Mouse (Mus musculus): ENCODE results near the gene Trpc2. TPM values are rescaled to one million over a fixed set of nuclear protein-coding genes. Genes with fewer than 3 reads are reported as not detected.
A peak's percentile ranks its signal among the peaks of the same experiment; 100 is the strongest.
"Not testable (repeated sequence)": the region's sequence is repeated elsewhere in the genome, so short reads cannot be mapped to it uniquely, and the experiment has no call there.

Gene Trpc2
- 0.23 and 1.1 TPM in 2 replicates for total RNA-seq (2014; rRNA removed)
- polyA plus RNA-seq (2015; fragmentation: Nextera tagmentation; extraction: Ambion mirVana): not detected in 2 replicates

DNA sequence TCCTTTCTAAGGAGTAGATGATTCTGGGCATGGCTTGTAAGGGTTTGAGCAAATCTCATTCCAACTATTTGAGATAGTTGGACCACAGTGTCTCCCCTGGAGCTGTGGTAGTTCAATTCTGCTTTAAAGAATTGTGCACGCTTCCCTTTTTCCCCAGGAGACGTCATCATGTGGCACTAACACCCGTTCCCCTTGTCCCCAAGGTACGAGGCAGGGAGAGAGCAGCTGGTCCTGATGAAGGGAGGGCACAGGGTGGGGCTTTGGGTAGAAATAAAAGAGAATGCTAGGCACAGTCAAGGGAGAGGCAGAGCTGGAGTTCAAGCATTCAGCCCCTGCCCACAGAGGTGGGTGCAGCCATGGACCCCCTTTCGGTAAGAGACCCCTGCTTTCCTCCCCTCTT, at the start of gene Trpc2:
Gene Trpc2 (plus strand): TSS at position 301 of the 400 bp plus-strand sequence.
- Histone ChIP-seq H3K4me2 (ENCODE audit: low read depth) (no peak within 1 kb of the TSS), H3K4me3 (ENCODE audit: low read depth, low read length) (no peak within 1 kb of the TSS), H3K4me1 (ENCODE audit: insufficient read depth) (no peaks in the 10 kb centered on the region), H3K27ac (ENCODE audit: low read depth, low read length) (no peak within 1 kb of the TSS), H3K36me3 (ENCODE audit: insufficient read depth) (peaks cover 52% of the 10 kb centered on the region), H3K9me3 (ENCODE audit: low read length) (no peaks in the 10 kb centered on the region), H3K9ac (no peak within 1 kb of the TSS), H3K27me3 (ENCODE audit: insufficient read depth, low read length) (no peaks in the 10 kb centered on the region)
- TF ChIP-seq CTCF (IDR thresholded peaks at IDR 0.05; ENCODE audit: low read depth): no peak
- WGBS: 86% methylated on average over 5 of the region's 5 CpGs
- DNase-seq: no peak
- no peak for ATAC-seq

DNA sequence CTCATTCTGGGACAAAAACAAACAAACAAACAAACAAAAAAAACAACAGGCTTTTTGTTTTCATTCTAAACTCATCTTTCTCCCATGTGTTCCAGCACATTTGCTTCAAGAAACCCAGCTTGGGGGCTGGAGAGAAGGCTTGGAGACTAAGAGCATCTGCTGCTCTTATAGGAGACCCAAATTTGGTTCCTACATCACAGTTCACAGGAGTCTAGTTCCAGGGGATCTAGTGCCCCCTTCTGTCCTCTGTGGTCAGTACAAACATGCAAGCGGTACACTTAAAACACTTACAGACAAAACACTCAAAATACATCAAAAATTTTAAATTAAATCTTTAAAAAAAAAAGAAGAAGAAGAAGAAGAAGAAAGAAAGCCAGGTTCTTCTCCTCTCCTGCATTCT, 48.0 kb upstream of the Trpc2 start:
- DNase-seq (no peak), ATAC-seq (no peak)
- Histone ChIP-seq H3K27me3 (ENCODE audit: insufficient read depth, low read length) (no peaks in the 10 kb centered on the region), H3K4me2 (ENCODE audit: low read depth) (no peak overlapping the region), H3K9me3 (ENCODE audit: low read length) (no peaks in the 10 kb centered on the region), H3K36me3 (ENCODE audit: insufficient read depth) (peaks cover 74% of the 10 kb centered on the region), H3K4me1 (ENCODE audit: insufficient read depth) (no peaks in the 10 kb centered on the region), H3K9ac (no peak overlapping the region), H3K27ac (ENCODE audit: low read depth, low read length) (no peak overlapping the region), H3K4me3 (ENCODE audit: low read depth, low read length) (no peak overlapping the region)
- TF ChIP-seq CTCF (IDR thresholded peaks at IDR 0.05; ENCODE audit: low read depth): no peak
- WGBS: 91% methylated on average over 1 of the region's 1 CpGs

DNA sequence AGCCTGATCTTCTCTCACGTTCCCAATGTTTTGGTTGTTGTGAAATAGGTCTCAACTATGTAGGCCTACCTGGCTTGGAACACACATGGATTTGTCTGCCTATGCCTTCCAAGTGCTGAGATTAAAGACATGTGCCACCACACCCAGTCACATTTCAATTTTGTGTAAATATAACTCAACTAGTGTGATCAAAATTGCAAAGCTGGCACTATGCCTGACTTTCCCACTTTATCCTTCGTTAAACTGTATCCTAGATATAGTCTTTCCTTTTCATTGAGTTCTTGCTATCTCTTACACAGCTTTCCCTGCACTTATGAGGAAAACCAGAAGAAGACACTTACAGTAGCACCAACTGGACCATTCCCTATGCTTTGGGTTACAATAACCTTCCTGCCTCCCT, 47.4 kb upstream of the Trpc2 start:
- no peak overlapping the region for H3K9ac ChIP-seq
- DNase-seq (no peak), ATAC-seq (no peak)
- no peaks in the 10 kb centered on the region for H3K27me3 ChIP-seq (ENCODE audit: insufficient read depth, low read length)
- peaks cover 73% of the 10 kb centered on the region for H3K36me3 ChIP-seq (ENCODE audit: insufficient read depth)
- H3K9me3 ChIP-seq (ENCODE audit: low read length): no peaks in the 10 kb centered on the region
- no peak overlapping the region for H3K4me2 ChIP-seq (ENCODE audit: low read depth)
- no peaks in the 10 kb centered on the region for H3K4me1 ChIP-seq (ENCODE audit: insufficient read depth)
- TF ChIP-seq CTCF (IDR thresholded peaks at IDR 0.05; ENCODE audit: low read depth): no peak
- no peak overlapping the region for H3K27ac ChIP-seq (ENCODE audit: low read depth, low read length)
- WGBS: 78% methylated on average over 2 of the region's 2 CpGs
- no peak overlapping the region for H3K4me3 ChIP-seq (ENCODE audit: low read depth, low read length)

DNA sequence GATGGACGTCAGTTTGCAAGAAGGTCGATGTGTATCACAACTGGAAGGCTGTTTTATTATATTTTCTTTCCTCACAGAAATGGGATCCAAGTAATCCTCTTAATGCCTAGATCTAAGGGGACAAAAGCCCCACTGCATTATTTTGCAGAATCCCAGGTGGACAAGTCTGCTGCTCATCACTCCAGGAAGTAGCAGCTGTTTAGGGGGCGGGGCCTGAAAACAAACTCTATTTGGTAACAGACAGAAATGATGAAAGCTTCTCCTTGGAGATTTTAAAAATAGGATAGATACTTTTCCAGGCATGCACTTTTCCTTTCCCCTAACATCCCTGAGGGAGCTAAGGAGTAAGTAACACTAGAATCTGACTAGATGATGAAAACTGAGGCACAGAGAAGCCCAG, 45.6 kb upstream of the Trpc2 start:
- no peaks in the 10 kb centered on the region for H3K27me3 ChIP-seq (ENCODE audit: insufficient read depth, low read length)
- H3K9me3 ChIP-seq (ENCODE audit: low read length): no peaks in the 10 kb centered on the region
- no peak for DNase-seq
- no peak overlapping the region for H3K9ac ChIP-seq
- H3K4me2 ChIP-seq (ENCODE audit: low read depth): no peak overlapping the region
- ATAC-seq: no peak
- no peaks in the 10 kb centered on the region for H3K4me1 ChIP-seq (ENCODE audit: insufficient read depth)
- 96% methylated on average over 3 of the region's 3 CpGs for WGBS
- H3K36me3 ChIP-seq (ENCODE audit: insufficient read depth): peaks cover 62% of the 10 kb centered on the region
- no peak for TF ChIP-seq CTCF (IDR thresholded peaks at IDR 0.05; ENCODE audit: low read depth)
- no peak overlapping the region for H3K4me3 ChIP-seq (ENCODE audit: low read depth, low read length)
- no peak overlapping the region for H3K27ac ChIP-seq (ENCODE audit: low read depth, low read length)

DNA sequence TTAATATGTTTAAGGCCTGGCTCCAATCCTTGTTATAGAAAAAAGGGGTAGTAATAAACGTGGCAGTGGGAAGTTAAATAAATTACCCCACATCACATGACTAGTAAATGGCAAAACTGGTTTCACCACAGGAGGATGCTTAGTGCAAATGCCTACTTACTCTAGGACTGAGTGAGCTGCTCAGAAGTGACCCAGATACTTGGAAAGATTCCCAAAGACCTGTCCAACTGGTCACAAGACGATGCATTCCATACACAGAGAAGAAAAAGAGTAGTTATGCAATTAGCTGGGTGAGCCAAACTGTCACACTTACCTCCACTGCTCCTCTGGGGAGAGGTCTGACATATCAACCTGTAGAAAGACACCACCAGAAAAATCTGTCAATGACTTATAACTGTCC, 40.6 kb upstream of the Trpc2 start:
- 82% methylated on average over 2 of the region's 2 CpGs for whole genome bisulfite sequencing
- Histone ChIP-seq H3K4me2 (ENCODE audit: low read depth) (no peak overlapping the region), H3K9ac (no peak overlapping the region), H3K9me3 (ENCODE audit: low read length) (no peaks in the 10 kb centered on the region), H3K27ac (ENCODE audit: low read depth, low read length) (no peak overlapping the region), H3K36me3 (ENCODE audit: insufficient read depth) (peaks cover 34% of the 10 kb centered on the region), H3K4me1 (ENCODE audit: insufficient read depth) (no peaks in the 10 kb centered on the region), H3K4me3 (ENCODE audit: low read depth, low read length) (no peak overlapping the region), H3K27me3 (ENCODE audit: insufficient read depth, low read length) (no peaks in the 10 kb centered on the region)
- TF ChIP-seq CTCF (IDR thresholded peaks at IDR 0.05; ENCODE audit: low read depth): no peak
- DNase-seq: no peak
- ATAC-seq: no peak

DNA sequence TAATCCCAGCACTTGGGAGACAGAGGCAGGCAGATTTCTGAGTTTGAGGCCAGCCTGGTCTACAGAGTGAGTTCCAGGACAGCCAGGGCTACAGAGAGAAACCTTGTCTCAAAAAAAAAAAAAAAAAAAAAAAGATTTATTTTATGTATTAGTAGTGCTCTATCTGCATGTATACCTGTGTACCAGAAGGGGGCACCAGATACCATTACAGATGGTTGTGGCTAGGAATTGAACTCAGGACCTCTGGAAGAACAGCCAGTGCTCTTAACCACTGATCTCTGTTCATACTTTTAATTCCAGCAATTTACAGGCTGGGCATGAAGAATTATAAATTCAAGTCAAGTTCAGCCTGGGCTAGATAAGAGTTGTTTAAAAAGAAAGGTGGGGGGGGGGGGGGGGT, 34.4 kb upstream of the Trpc2 start:
- H3K27me3 ChIP-seq (ENCODE audit: insufficient read depth, low read length); H3K4me1 ChIP-seq (ENCODE audit: insufficient read depth); H3K4me3 ChIP-seq (ENCODE audit: low read depth, low read length); H3K9ac ChIP-seq; H3K9me3 ChIP-seq (ENCODE audit: low read length); H3K4me2 ChIP-seq (ENCODE audit: low read depth); DNase-seq; H3K36me3 ChIP-seq (ENCODE audit: insufficient read depth); H3K27ac ChIP-seq (ENCODE audit: low read depth, low read length); ATAC-seq: not testable (repeated sequence)
- peak; percentile 44 for TF ChIP-seq CTCF (IDR thresholded peaks at IDR 0.05; ENCODE audit: low read depth)

DNA sequence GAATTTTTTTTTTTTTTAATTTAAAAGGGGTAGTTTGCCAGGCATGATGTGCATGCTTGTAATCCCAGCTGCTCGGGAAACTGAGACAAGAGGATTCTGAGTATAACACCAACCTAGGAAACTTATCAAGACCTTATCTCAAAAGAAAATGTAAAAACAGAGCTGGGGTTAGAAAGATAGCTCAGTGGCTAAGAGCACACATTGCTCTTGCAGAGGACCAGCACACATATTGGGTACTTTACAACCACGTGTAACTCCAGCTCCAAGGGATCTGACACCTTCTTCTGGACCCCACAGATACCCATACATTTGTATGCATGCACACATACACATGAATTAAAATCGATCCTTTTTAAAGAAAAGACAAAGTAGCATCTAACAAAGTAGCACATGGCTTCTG, 21.6 kb upstream of the Trpc2 start:
- H3K9me3 ChIP-seq (ENCODE audit: low read length): no peaks in the 10 kb centered on the region
- 92% methylated on average over 3 of the region's 3 CpGs for WGBS
- no peak overlapping the region for H3K9ac ChIP-seq
- 0 out of 2 replicates have a peak, but pooled peaks cover 4% of the 10 kb centered on the region for H3K36me3 ChIP-seq (ENCODE audit: insufficient read depth)
- TF ChIP-seq CTCF (IDR thresholded peaks at IDR 0.05; ENCODE audit: low read depth): no peak
- no peak for DNase-seq
- H3K27ac ChIP-seq (ENCODE audit: low read depth, low read length): no peak overlapping the region
- H3K4me3 ChIP-seq (ENCODE audit: low read depth, low read length): no peak overlapping the region
- H3K27me3 ChIP-seq (ENCODE audit: insufficient read depth, low read length): no peaks in the 10 kb centered on the region
- H3K4me2 ChIP-seq (ENCODE audit: low read depth): no peak overlapping the region
- ATAC-seq: no peak
- peaks cover 7% of the 10 kb centered on the region; the same call in 1 of the 2 replicates for H3K4me1 ChIP-seq (ENCODE audit: insufficient read depth)

All from forebrain, postnatal 0 days (tissue).